Mouse (Mus musculus) E14TG2a.4 (cell line): ENCODE measurements around the gene Serpine1.

Source experiments
- CTCF ChIP-seq: conservative IDR thresholded peaks from 2 replicates; pipeline ENCODE4 v1.5.1; 2014; ENCODE audit warnings: low read length
- POU5F1 ChIP-seq: IDR thresholded peaks from 2 replicates; pipeline ENCODE4 v1.6.1; 2014; ENCODE audit warnings: low read length, borderline replicate concordance

GRCm38 (mm10) chr5:137103969-137104368 is 31.9 kb upstream of the Serpine1 start:
- TF ChIP-seq CTCF (peak; percentile 62), POU5F1 (no peak)
